Mouse (Mus musculus) stomach, postnatal 0 days (tissue): ENCODE data around the gene Dll3.

Experiments
- CTCF ChIP-seq: IDR thresholded peaks from 2 replicates; pipeline ENCODE4 v1.5.1; 2016; ENCODE audit warnings: antibody characterized with exemption, low read depth, mild to moderate bottlenecking, moderate library complexity
- EP300 ChIP-seq: optimal IDR thresholded peaks from 2 replicates; pipeline ENCODE3; 2016; ENCODE audit warnings: antibody characterized with exemption

DNA sequence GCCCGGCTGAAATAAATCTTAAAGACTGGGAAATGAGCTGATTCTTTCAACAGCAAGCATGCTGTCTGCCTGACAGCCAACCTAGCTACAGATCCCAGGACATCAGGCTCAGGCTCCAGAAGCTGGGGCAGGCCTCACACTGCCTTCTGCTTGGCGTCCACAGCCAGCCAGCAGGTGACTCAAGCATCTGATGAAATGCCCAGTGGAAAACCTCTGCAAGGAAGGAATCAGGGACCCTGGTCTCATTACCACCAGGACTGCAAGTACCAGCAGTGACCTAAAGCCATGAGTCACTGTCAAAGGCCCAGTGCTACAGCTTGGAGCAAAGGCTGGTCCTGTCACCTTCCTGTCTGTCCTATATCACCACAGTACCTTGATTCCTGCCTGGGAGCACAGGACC, 33.4 kb upstream of the Dll3 start:
- no peak for TF ChIP-seq EP300
- TF ChIP-seq CTCF: no peak
